Mouse (Mus musculus) liver, embryonic 14.5 days (tissue): ENCODE data around the gene Abl1. TPM values are rescaled to one million over a fixed set of nuclear protein-coding genes. Genes with fewer than 3 reads are reported as not detected.

ENCODE experiments used
- ATAC-seq: fragments of 200-750 bp; cut with Nextera tagmentation; 2 replicates; pipeline ENCODE4 v1.8.0; 2017; ENCODE audit warnings: moderate number of reproducible peaks, mild to moderate bottlenecking, moderate library complexity; ENCODE audit not compliant: insufficient read depth
- DNase-seq, 3 experiments: peaks; one replicate each; pipeline ENCODE4 v3.0.0-alpha.2; 2012 to 2013; ENCODE audit warnings: low read depth in 3 of 3, low spot score in 3 of 3
- H3K27ac ChIP-seq: fragments of 300-500 bp; sonication (generic); 2 replicates; pipeline ENCODE4 v1.5.1; 2014; ENCODE audit warnings: moderate library complexity, mild to moderate bottlenecking, control low read depth, inconsistent platforms
- H3K27me3 ChIP-seq: fragments of 300-500 bp; sonication (generic); 2 replicates; pipeline ENCODE4 v1.6.1; 2014; ENCODE audit warnings: mild to moderate bottlenecking, low read length, moderate library complexity; ENCODE audit not compliant: control insufficient read depth, insufficient read depth
- H3K36me3 ChIP-seq: fragments of 300-500 bp; sonication (generic); replicated peaks from 2 replicates; pipeline ENCODE4 v1.6.1; 2014; ENCODE audit warnings: low read depth; ENCODE audit not compliant: control insufficient read depth, insufficient read depth
- H3K4me1 ChIP-seq, 2 experiments: fragments of 200-500 bp in 1 of 2; fragments of 300-500 bp in 1 of 2; sonication (generic) in 1 of 2; replicated peaks; 2 replicates each; pipeline ENCODE4 v1.6.1; 2012 to 2014; ENCODE audit warnings: antibody characterized with exemption in 1 of 2, inconsistent platforms in 1 of 2, low read length in 1 of 2; ENCODE audit not compliant: control insufficient read depth in 2 of 2, insufficient read depth in 2 of 2
- H3K4me2 ChIP-seq: fragments of 300-500 bp; sonication (generic); 2 replicates; pipeline ENCODE4 v1.6.1; 2014; ENCODE audit warnings: low read depth, mild to moderate bottlenecking, control low read depth, moderate library complexity
- H3K4me3 ChIP-seq, 2 experiments: fragments of 200-500 bp in 1 of 2; fragments of 300-500 bp in 1 of 2; sonication (generic) in 1 of 2; 2 replicates each; pipeline ENCODE4 v1.5.1; 2012 to 2014; ENCODE audit warnings: low read depth in 2 of 2, low read length in 2 of 2, mild to moderate bottlenecking in 2 of 2, control low read depth in 1 of 2, inconsistent platforms in 1 of 2, moderate library complexity in 1 of 2; ENCODE audit not compliant: insufficient read depth in 1 of 2
- H3K9ac ChIP-seq: fragments of 300-500 bp; sonication (generic); replicated peaks from 2 replicates; pipeline ENCODE4 v1.6.1; 2014; ENCODE audit warnings: mild to moderate bottlenecking, control low read depth, moderate library complexity
- H3K9me3 ChIP-seq: fragments of 300-500 bp; sonication (generic); 2 replicates; pipeline ENCODE4 v1.6.1; 2016; ENCODE audit warnings: low read length, mixed read lengths; ENCODE audit not compliant: control insufficient read depth
- CTCF ChIP-seq: IDR thresholded peaks from 2 replicates; pipeline ENCODE4 v1.5.1; 2016; ENCODE audit warnings: antibody characterized with exemption, low read depth, control low read depth
- EP300 ChIP-seq: IDR thresholded peaks from 2 replicates; pipeline ENCODE4 v1.6.1; 2016; ENCODE audit warnings: antibody characterized with exemption, low read depth
- WGBS: fragments of 180-500 bp; shearing (Covaris S2); extraction: QIAGEN DNeasy Blood & Tissue Kit; methylation state at CpG from one replicate; pipeline ENCODE4 v1.1.7; 2014; ENCODE audit not compliant: insufficient replicate concordance; 5-methylcytosine and 5-hydroxymethylcytosine counted together
- polyA plus RNA-seq, 2 experiments: library from polyadenylated mRNA; depleted of rRNA in 1 of 2; stranded (reverse) in 1 of 2; unstranded in 1 of 2; fragments of >200 nt; fragmentation: Nextera tagmentation in 1 of 2; extraction: Ambion mirVana in 1 of 2; gene quantifications; 2 replicates each; pipeline versions ENCODE4 v1.2.1 to v1.2.3; 2012 to 2014

Gene Abl1
- polyA plus RNA-seq, 2 experiments: 4.8 to 9.6 TPM

DNA sequence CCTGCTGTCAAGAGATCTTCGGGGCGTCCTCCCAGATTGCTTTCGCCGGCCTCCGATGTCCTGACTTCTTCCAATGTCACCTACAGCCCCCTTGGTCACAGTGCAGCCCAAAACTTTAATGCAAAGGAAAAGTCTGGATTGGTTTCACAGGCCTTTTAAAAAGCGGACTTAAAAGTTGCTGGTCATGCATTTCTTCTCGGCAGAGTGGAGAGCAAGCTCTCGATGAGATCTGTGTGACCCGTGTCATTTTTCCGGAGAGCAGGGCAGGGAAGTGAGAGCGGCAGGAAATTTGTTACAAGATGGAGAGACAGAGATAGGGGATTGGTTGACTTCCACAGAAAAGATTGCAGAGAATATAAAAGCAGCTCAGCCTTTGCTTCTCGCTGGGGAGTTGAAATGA lies 869 bp downstream of the Abl1 start:
- H3K27ac ChIP-seq: peak overlapping the region; percentile 72
- H3K4me1 ChIP-seq: peaks cover 10 to 21% of the 10 kb centered on the region in 2 experiments
- peak overlapping the region; percentile 91 for H3K9ac ChIP-seq
- H3K9me3 ChIP-seq: no peaks in the 10 kb centered on the region
- H3K27me3 ChIP-seq: no peaks in the 10 kb centered on the region
- H3K4me3 ChIP-seq: peak overlapping the region; percentile 87 to 88
- TF ChIP-seq CTCF (no peak), EP300 (no peak)
- DNase-seq (peak in 1 of 3 experiments; percentile 26), ATAC-seq (no peak)
- H3K4me2 ChIP-seq: peak overlapping the region; percentile 86
- WGBS: 0% methylated on average over 12 of the region's 12 CpGs
- H3K36me3 ChIP-seq: no peaks in the 10 kb centered on the region

DNA sequence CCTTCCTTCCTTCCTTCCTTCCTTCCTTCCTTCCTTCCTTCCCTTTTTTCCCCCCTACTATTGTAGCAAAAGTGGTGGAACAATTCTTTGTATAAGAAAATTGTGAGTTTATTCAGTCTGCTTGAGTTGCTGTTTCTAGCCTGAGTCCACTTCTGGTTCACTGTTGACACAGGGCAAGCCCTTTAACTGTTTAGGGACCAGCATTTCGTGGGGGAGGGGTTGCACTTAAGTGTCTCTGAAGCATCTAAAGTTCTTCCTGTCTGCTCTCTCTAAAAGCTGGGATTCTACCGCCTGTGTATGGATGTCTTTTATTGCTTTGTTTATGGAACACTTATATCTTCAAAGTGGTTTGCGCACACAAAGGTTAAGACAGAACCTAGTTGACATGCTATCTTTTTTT lies 1.9 kb downstream of the Abl1 start:
- 40% methylated on average over 3 of the region's 3 CpGs for WGBS
- Histone ChIP-seq H3K9ac (peak overlapping the region; percentile 91), H3K27ac (no peak overlapping the region), H3K4me3 (peak overlapping the region; percentile 87 to 88), H3K4me1 (peaks cover 10 to 21% of the 10 kb centered on the region in 2 experiments), H3K27me3 (no peaks in the 10 kb centered on the region), H3K4me2 (peak overlapping the region; percentile 86), H3K9me3 (no peaks in the 10 kb centered on the region), H3K36me3 (no peaks in the 10 kb centered on the region)
- TF ChIP-seq EP300 (no peak), CTCF (no peak)
- no peak for DNase-seq
- ATAC-seq: no peak

DNA sequence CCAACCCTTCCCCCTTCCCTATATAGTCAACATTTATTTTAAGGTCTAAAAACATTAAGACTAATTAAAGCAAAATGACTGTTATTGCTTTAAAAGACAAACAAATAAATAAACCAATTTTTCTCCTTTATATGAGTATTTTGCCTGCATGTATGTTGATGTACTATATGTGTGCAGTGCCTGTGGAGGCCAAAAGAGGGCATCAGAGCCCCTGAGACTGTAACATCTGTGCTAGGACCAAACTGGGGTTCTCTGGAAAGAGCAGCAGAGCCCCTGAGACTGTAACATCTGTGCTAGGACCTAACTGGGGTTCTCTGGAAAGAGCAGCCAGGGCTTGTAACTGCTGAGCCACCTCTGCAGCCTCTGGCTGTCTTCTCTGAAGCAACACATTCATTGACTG lies 10.0 kb downstream of the Abl1 start:
- H3K27me3 ChIP-seq: no peaks in the 10 kb centered on the region
- H3K4me1 ChIP-seq: peaks cover 0 to 5% of the 10 kb centered on the region in 2 experiments; a peak in 2 of 4 replicates
- H3K27ac ChIP-seq: no peak overlapping the region
- DNase-seq: no peak
- H3K9ac ChIP-seq: no peak overlapping the region
- peaks cover 5% of the 10 kb centered on the region; the same call in 1 of the 2 replicates for H3K36me3 ChIP-seq
- H3K4me2 ChIP-seq: no peak overlapping the region
- H3K4me3 ChIP-seq: no peak overlapping the region
- ATAC-seq: no peak
- H3K9me3 ChIP-seq: no peaks in the 10 kb centered on the region
- TF ChIP-seq CTCF (0 out of 2 replicates have a peak, but pooled peaks have one; percentile 39), EP300 (no peak)

DNA sequence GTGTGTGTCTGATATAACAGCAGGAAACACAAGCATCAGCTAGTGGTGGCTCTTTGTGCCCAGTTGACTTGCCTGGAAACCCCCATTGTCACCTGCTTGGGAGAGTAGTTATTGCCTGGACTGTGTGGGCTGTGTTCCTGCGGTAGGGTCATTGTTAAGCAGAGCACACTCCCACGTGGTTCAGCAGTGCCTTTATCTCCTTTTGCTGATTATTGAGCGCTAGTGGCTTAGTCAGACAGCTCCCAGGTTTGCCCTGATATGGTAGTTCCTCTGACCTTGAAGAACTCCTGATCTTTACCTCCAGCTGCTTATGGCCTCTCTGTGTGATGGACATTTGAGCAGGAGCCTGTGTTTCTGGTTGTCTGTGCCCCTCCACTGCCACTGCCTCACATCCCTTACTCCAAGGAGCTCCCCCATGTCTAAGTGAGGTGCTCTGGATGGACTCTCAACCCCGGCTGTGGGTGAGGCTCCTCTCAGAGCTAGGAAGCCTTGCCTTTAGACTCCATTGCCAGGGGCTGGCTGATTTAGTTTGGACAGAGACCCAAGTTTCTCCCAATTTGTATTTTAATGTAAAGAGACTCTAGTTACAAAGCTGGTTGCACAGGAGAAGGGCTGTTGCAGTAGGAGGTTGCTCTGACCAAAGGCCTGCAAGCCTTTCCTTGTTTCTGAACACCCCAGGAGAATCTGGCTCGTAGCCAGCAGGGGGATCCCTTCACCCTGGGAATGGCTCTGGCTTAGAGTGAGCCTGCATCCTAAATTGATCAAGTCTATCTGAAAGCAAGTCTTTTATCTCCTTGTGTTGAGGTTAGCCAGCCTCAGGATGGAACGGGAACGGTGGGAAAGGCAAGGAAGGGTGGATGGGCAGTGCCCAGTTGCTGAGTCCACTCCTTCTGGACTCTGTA lies 12.6 kb downstream of the Abl1 start:
- Histone ChIP-seq H3K36me3 (peaks cover 2% of the 10 kb centered on the region; the same call in 1 of the 2 replicates), H3K27ac (no peak overlapping the region), H3K9ac (no peak overlapping the region), H3K4me3 (no peak overlapping the region), H3K4me1 (peaks cover 0 to 5% of the 10 kb centered on the region in 2 experiments; a peak in 2 of 4 replicates), H3K4me2 (no peak overlapping the region), H3K27me3 (no peaks in the 10 kb centered on the region), H3K9me3 (no peaks in the 10 kb centered on the region)
- TF ChIP-seq EP300 (no peak), CTCF (no peak; the same call in 1 of the 2 replicates)
- WGBS: 39% methylated on average over 7 of the region's 7 CpGs
- DNase-seq (no peak), ATAC-seq (peak; percentile 51; the same call in 1 of the 2 replicates)

DNA sequence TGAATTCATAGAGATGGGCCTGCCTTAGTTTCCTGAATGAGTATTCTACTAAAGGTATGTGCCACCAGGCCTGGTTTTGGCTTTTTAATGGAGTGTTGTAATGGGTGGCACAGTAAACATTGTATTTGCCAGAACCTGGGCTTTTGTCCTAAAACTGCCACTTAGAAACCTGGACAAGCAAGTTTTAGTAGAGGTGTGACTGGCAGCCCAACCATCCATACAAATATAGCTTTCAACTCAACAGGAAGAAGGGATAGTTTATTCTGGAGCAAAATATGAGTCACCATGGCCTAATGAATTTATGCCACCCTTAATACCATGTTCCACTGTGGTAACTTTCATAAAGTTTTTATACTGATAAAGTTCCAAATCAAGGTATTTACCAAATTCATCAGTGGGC lies 15.1 kb downstream of the Abl1 start:
- no peak for DNase-seq
- Histone ChIP-seq H3K27ac (no peak overlapping the region), H3K4me1 (peaks cover 0 to 13% of the 10 kb centered on the region in 2 experiments; a peak in 3 of 4 replicates), H3K4me3 (no peak overlapping the region), H3K9me3 (no peaks in the 10 kb centered on the region), H3K27me3 (no peaks in the 10 kb centered on the region), H3K36me3 (no peaks in the 10 kb centered on the region), H3K4me2 (no peak overlapping the region), H3K9ac (no peak overlapping the region)
- ATAC-seq: no peak
- TF ChIP-seq EP300 (no peak), CTCF (no peak)
